ENCODE assay signal across 8 mouse cellular contexts in the genomic region with DNA sequence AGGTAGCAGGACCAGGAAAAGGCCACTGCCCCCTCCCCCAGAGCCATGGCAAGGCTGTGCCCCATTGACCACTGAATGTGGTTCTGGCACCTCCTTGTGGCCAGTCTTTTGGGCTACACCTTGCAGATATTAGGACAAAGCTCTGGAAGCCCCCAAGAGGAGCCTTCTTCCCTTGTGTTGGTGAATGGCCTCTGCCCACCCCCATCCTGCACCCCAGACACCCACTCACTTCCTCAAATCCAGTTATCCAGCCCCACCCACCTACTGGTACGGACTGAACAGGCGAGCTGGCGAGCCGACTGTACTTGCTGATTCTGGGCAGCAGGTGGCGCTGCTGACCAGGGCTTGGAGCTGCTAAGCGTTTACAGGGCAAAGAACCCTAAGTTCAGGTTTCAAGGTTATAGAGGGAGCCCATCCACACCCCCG. TPM values are rescaled to one million over a fixed set of nuclear protein-coding genes. Genes with fewer than 3 reads are reported as not detected.
DNase-seq lines count a peak whose midpoint lies in the region; ATAC-seq lines count a peak whose summit lies in the region.

No protein-coding gene starts in this region.

- H3K27ac ChIP-seq in brown adipose tissue, adult 24 weeks (replicated peaks; ENCODE audit: low read depth, low read length) = no peak overlapping the region
- H3K27ac ChIP-seq in heart, embryonic 14.5 days (replicated peaks in 1 of 2; ENCODE audit: control insufficient read depth in 1 of 2, insufficient read depth in 1 of 2, low read depth in 2 of 2, low read length in 2 of 2) = no peak overlapping the region
- no peak overlapping the region for H3K27ac ChIP-seq in liver, embryonic 12.5 days

- peak overlapping the region; percentile 30; the same call in 1 of the 2 replicates for H3K4me3 ChIP-seq in brown adipose tissue, adult 24 weeks (ENCODE audit: insufficient read depth, low read depth, low read length)
- H3K4me3 ChIP-seq in heart, embryonic 14.5 days (ENCODE audit: control insufficient read depth in 1 of 2, insufficient read depth in 1 of 2, low read depth in 1 of 2, low read length in 2 of 2) = peak overlapping the region; percentile 1 to 17; a peak in 1 of 4 replicates
- H3K4me3 ChIP-seq in liver, embryonic 12.5 days = no peak overlapping the region

- H3K4me1 ChIP-seq in brown adipose tissue, adult 24 weeks (ENCODE audit: control insufficient read depth, insufficient read depth, insufficient read length, low read length) = peaks cover 8% of the 10 kb centered on the region
- peaks cover 31 to 38% of the 10 kb centered on the region in 2 experiments for H3K4me1 ChIP-seq in heart, embryonic 14.5 days (ENCODE audit: control insufficient read depth in 2 of 2, insufficient read depth in 2 of 2, low read length in 2 of 2)
- peaks cover 44% of the 10 kb centered on the region for H3K4me1 ChIP-seq in liver, embryonic 12.5 days

- no peaks in the 10 kb centered on the region for H3K27me3 ChIP-seq in heart, embryonic 14.5 days (ENCODE audit: control insufficient read depth, insufficient read depth, low read length)
- peaks cover 31% of the 10 kb centered on the region for H3K27me3 ChIP-seq in liver, embryonic 12.5 days (replicated peaks)
- no peaks in the 10 kb centered on the region for H3K27me3 ChIP-seq in splenic B cell, adult 2 months (ENCODE audit: control insufficient read depth, insufficient read depth, low read length, poor library complexity, severe bottlenecking)

- DNase-seq in CD4-positive helper T cell, adult 2 months (ENCODE audit: low read depth, low spot score) = peak; percentile 88
- peak; percentile 55 for DNase-seq in fibroblast of lung, adult 2 months (ENCODE audit: low read depth)
- peak; percentile 89 for DNase-seq in kidney, postnatal 10 days
- peak; percentile 94 for DNase-seq in naive thymus-derived CD4-positive, alpha-beta T cell, adult 2 months (ENCODE audit: low read depth)
- peak; percentile 91 for DNase-seq in splenic B cell, adult 2 months (ENCODE audit: low read depth, low spot score)

- 1% methylated on average over 7 of the region's 7 CpGs for WGBS in heart, embryonic 14.5 days
- WGBS in liver, embryonic 12.5 days (ENCODE audit: insufficient replicate concordance) = 0% methylated on average over 7 of the region's 7 CpGs

- no peak overlapping the region for H3K9ac ChIP-seq in heart, embryonic 14.5 days (ENCODE audit: low read length)
- no peak overlapping the region for H3K9ac ChIP-seq in liver, embryonic 12.5 days

- no peak for ATAC-seq in heart, embryonic 14.5 days (ENCODE audit: insufficient number of reproducible peaks, insufficient read depth, low FRiP score, low read depth)
- ATAC-seq in liver, embryonic 12.5 days = peak; percentile 66

- H3K9me3 ChIP-seq in heart, embryonic 14.5 days (ENCODE audit: control insufficient read depth, low read length) = no peaks in the 10 kb centered on the region
- no peaks in the 10 kb centered on the region for H3K9me3 ChIP-seq in liver, embryonic 12.5 days (replicated peaks)

- peak overlapping the region; percentile 57 for H3K4me2 ChIP-seq in heart, embryonic 14.5 days (ENCODE audit: low read length)
- H3K4me2 ChIP-seq in liver, embryonic 12.5 days = peak overlapping the region; percentile 51

- no peaks in the 10 kb centered on the region for H3K36me3 ChIP-seq in heart, embryonic 14.5 days (ENCODE audit: control insufficient read depth, insufficient read depth, low read length)
- H3K36me3 ChIP-seq in liver, embryonic 12.5 days = no peaks in the 10 kb centered on the region
- H3K36me3 ChIP-seq in splenic B cell, adult 2 months (ENCODE audit: control insufficient read depth, insufficient read depth, low read length, poor library complexity, severe bottlenecking) = no peaks in the 10 kb centered on the region

RNA-seq across cellular contexts. Expression of a gene that starts 1.3 kb away (rescaled TPM):
- polyA plus RNA-seq in brown adipose tissue, adult 24 weeks (2012; ENCODE audit: insufficient read depth, insufficient read length, missing spikeins) = 0.36 TPM in 1 of 2 replicates, not detected in the other
- 0.24 TPM in 1 of 2 replicates, not detected in the other for polyA plus RNA-seq in heart, embryonic 14.5 days (2014; fragmentation: Nextera tagmentation; extraction: Ambion mirVana)
- not detected in 2 replicates for polyA plus RNA-seq in liver, embryonic 12.5 days (2016; fragmentation: Nextera tagmentation; extraction: Ambion mirVana)

RNA-seq across cellular contexts. Expression of a gene that starts 22.4 kb away (rescaled TPM):
- not detected in 2 replicates for polyA plus RNA-seq in brown adipose tissue, adult 24 weeks (2012; ENCODE audit: insufficient read depth, insufficient read length, missing spikeins)
- not detected in 2 replicates for polyA plus RNA-seq in heart, embryonic 14.5 days (2014; fragmentation: Nextera tagmentation; extraction: Ambion mirVana)
- 0.48 and 0.55 TPM in 2 replicates for polyA plus RNA-seq in liver, embryonic 12.5 days (2016; fragmentation: Nextera tagmentation; extraction: Ambion mirVana)

RNA-seq across cellular contexts. Expression of a gene that starts 40.6 kb away (rescaled TPM):
- 2.4 and 3.4 TPM in 2 replicates for polyA plus RNA-seq in brown adipose tissue, adult 24 weeks (2012; ENCODE audit: insufficient read depth, insufficient read length, missing spikeins)
- polyA plus RNA-seq in heart, embryonic 14.5 days (2014; fragmentation: Nextera tagmentation; extraction: Ambion mirVana) = 5.7 and 5.9 TPM in 2 replicates
- 2.1 and 2.3 TPM in 2 replicates for polyA plus RNA-seq in liver, embryonic 12.5 days (2016; fragmentation: Nextera tagmentation; extraction: Ambion mirVana)
